Mouse (Mus musculus) kidney, adult 11 months (tissue): ENCODE data around the gene Gapdh.

Experiments
- DNase-seq: peaks from one replicate; pipeline ENCODE4 v3.0.0; 2022

The Gapdh gene

DNA sequence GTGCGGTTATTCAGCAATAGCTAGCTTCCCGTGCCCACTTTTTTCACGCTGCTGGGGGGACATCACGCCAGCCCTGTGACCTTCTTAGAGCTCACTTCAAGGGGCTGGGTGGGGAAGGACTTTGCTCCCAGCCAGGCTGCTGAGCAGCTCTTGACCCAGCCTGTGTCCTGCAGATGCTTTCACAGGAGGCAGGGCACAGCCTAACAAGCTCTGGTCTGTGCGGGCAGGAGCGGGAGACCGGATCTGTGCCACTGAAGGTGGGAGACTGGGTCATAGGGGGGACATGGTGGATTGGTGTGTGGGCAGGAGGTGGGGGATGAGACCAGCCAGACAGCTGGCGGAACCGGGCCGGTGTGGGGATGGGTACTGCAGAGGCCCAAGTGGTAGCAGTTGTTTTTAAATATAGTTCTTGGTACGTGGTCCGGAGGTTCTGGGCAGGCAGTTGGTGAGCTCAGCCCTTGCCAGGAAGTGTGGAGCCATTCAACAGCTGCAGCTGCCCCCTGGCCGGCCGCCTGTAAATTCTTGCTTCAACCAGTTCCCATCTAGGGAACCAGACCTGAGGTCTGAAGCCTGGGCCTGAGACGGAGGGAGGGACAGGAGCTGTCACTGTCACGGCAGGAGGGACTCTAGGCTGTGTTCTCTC lies 17.2 kb downstream of the Gapdh start:
- peak; percentile 77 for DNase-seq

DNA sequence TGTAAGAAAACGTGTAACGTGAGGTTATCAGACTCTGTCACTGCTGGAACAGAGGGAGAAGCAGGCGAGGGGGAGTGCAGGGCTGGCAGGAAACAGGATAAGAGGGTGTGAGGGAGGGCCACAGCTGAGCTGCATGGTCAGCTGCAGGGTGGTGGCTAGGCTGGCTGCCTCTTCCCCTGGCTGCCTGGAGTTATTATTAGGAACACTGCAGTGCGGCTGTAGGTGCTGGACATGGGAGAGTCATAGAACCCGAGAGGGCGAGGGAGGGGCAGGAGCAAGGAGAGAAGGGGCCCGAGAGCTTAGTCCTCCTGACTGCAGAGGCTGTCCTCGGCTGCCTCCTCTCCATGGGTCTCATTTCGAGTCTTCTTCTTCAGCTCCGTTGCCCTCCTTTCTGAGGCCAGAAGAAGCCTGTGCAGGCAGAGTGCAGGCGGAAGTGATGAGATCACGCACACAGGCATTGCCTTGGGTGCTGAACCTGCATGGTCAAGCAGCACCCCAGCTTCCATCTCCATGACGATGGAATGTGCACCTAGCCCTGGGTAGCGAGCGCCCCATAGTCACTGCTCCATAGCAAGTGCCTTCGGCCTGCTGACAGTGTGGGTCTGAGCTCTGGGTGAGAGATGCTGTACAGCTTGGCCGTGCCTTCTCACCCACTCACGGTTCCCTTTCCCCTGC lies 17.9 kb downstream of the Gapdh start:
- DNase-seq = peak; percentile 49

DNA sequence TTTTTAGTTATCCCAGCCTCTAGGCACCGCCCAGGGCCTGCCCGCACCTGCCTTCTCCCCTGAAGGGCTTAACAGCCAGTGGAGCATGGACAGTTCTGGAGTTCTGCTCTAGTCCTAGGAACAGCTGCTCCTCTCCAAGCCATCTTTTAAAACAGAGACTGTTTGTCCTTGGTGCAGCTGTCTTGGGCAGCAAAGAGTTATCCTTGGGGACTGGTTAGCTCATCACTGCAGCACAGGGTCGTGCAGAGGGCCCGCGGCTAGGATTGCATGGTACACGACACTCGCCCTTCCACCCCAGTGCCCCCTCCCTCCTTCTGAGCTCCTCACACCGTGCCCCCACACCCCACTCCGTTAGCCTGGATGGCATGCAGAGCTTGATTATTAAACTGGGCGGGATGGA lies 18.9 kb downstream of the Gapdh start:
- no peak for DNase-seq

DNA sequence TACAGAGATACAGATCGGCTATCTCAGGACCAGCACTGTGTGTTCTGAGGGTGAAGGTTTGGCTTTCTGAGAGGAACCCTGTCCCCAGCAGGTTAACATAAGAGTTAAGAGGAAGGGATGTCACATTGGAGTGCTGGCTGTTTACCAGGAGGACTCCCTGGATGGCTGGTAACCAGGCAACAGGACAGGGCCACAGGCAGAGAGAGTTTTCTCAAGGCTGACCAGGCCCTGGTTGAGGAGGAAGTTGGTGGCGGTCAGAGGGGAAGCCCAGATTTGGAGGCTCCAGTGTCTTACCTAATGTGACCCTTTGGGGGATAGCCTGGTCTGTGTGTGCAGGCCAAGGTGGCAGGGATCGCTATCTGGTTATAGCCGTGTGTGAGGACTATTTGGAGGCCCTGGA lies 19.5 kb downstream of the Gapdh start:
- DNase-seq = peak; percentile 39

DNA sequence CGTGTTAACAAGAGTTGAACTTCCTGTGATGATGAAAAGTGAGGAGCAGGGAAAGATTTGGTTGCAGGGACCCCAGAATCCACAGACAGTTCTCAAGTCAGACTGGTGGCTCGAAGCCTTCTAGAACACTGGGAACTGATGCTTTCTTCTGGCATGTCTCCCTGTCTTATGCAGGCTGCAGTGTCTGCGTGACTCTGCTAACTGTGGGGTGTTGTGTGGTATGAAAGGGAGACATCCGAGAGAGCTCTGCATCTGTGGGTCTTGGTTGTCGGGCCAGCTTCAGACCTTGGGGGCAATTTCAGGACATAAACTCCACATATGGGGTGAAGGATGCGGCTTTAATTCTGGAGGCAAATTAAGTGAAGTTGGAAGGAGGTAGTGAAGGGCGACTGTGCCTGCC lies 20.1 kb downstream of the Gapdh start:
- DNase-seq = no peak

DNA sequence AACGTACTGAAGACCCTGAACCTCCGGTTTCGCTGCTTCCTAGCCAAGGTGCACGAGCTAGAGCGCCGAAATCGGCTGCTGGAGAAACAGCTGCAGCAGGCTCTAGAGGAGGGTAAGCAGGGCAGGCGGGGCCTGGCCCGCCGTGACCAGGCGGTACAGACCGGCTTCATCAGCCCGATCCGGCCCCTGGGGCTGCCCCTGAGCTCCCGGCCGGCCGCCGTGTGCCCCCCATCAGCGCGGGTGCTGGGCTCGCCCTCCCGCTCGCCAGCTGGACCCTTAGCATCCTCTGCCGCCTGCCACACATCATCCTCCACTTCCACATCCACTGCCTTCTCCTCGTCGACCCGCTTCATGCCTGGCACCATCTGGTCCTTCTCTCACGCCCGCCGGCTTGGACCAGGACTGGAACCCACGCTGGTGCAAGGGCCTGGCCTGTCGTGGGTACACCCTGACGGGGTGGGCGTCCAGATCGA lies 20.8 kb downstream of the Gapdh start:
- no peak for DNase-seq

DNA sequence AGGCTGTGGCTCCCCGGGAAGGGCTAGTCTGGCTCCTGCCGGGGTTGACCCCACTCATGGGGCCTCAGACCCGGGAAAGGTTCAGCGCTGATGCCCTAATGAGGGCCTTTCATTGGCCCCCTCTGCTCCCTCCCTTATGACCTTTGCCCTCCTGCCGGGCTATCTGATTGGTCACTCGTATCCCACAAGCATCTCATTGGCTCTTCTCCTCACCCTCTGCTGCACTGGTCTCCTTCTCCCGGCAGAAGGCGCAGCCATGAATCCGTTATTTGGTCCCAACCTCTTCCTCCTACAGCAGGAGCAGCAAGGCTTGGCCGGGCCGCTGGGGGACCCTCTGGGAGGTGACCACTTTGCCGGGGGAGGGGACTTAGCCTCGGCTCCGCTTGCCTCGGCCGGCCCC lies 21.3 kb downstream of the Gapdh start, which contains the start of gene Iffo1:
Gene Iffo1 (plus strand): TSS at position 241 of the 400 bp plus-strand sequence.
- DNase-seq = peak; percentile 95

DNA sequence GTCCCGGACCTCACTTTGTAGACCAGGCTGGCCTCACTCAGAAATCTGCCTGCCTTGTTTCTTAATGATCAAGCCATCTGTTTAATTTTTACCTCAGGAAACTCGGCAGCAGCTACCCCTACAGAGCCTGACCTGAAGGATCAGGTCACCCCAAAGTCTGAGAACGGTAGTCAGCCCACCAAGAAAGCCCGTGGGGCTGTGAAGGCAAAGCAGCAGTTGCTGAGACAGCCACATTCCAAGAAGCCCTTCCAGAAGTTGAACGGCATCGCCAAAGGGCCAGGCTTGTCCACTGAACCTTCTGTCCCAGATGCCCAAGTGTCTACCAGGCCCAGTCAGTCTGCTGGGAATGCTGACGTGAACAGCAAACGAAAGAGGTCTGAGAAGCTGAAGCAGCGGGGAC lies 22.4 kb downstream of the Gapdh start:
- DNase-seq = peak; percentile 61

DNA sequence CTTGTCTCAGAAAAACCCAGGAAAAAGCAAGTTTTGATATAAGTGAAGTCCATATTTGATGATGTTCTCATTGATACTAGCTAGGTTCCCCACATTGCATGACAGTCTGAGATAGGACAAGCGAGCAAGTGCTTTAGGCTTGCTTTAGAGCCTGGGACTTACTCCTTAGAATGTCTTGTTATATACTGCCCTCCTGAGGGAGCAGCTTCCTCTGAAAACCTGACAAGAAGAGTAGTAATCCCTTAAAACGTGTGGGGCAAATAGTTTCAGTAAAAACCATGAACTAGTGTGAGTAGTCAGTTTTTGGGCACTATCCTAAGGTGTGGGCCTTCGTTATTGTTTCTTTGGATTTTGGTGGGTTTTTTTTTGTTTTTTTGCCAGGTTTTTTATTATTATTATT lies 23.1 kb downstream of the Gapdh start:
- no peak for DNase-seq

DNA sequence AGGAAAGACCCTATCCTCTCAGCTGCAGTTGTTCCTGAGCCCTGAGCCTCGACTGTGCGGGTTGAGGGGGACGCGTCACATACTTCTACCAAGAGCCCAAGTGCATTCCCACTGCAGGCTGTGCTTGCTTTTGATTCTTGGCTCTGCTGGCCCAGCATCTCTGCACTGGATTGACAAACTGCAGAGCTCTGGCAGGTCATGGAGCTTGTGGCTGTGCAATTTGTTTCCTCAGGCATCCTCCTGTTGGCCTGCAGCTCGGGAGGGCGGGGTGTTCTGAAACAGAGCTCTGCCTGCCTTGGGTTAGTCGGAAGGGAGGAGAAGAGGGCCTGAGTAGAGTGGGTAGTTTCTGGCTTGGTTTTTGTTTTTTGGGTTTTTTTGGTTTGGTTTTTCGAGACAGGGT lies 23.8 kb downstream of the Gapdh start:
- DNase-seq = no peak

DNA sequence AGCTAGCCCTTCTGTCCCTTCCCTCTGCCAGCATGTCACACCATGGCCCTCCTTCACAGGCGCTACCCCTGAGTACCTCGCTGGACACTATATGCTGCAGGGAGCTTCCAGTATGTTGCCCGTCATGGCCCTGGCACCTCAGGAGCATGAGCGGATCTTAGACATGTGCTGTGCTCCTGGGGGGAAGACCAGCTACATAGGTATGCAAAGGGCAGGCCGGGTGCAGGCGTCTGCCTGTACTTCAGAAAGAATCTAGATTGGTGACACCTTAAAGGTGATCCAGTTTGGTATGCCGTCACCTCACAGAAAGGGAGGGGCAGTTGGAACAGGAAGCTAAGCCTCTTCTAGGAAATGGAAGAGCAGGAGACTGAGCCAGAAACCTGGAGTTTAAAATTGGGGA lies 26.5 kb downstream of the Gapdh start:
- DNase-seq = no peak

DNA sequence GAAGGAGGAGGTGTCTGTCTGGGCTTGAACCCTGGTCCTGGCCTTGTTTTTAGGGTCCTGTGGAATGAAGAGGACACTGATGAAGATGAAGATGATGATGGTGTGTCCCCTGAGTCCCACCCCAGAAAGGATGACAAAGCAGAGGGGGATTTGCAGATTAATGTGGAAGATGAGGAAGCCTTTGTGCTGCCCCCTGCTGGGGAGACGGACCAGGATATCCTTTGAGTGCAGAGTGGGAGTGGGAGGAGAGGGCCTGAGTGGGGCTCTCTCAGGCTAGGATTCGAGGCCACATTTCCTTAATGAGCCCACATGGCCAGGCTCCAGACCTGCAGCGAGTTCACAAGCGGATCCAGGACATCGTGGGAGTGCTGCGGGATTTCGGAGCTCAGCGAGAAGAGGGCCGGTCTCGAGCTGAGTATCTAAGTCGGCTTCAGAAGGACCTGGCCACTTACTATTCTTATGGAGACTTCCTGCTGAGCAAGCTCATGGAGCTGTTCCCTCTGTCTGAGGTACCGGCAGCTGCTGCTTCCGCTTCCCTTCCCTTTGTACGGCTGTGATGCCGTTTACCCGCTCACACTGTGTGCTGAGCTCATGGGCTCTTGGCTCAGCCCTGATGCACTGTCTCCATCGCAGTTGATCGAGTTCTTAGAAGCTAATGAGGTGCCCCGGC lies 29.1 kb downstream of the Gapdh start:
- no peak for DNase-seq

DNA sequence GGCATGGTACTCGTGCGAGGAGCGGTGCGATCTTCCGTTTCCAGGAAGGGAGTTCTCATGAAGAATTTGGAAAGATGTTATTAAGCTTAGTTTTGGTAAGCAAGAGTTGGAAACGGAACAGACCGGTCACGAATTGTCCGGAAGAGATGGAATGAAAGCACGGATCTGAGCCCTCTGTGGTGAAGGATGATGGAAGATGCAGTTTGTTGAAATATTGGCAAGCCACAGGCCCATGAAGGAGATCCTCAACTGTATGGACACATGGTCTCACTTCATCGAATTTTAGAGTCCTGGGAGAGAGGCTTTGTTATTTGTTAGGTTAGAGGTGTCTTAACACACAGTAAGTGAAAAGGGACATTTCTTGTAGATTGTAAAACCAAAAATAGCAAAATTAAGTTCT lies 33.8 kb downstream of the Gapdh start:
- DNase-seq = no peak

DNA sequence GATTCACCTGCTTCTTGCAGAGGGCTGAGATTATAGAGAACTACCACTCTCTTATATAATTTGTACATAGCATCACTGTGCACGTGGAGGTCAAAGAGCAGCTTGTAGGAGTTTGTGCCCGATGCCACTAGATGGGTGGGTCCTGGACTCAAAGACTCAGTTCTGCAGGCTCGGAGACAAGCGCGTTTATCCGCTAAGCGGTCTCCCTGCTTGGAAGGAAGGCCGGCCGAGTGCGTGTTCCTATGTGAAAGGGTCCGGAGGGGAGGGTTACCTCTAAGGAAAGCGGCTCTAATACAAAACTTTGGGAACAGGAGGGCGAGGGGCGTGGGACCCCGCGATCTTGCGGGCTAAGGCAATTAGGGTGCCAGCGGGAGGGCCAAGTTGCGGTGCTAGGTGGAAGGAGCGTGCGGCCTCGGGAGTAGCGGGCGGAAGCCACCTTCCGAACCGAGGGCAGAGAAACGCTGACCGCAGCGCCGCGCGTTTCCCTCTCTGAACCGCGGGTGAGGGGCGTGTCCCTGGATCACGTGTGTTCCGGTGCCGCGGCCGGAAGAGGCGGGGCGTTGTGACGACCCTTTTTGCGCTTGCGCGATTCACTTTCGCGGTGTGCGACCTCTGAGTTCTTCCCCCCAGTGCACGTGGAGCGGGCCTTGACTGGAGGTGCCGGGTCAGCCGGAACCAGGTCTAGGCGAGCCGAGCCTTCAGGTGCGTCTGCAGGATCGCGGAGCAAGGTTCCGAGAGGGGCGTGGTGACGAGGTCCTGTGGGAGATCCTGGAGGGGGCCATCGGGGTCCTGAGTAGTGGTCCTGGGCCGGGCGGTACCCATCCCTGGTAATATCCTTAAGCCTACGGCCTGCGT lies 34.7 kb downstream of the Gapdh start, which contains the start of gene Nop2:
Gene Nop2 (plus strand): TSS at position 608 of the 855 bp plus-strand sequence.
- DNase-seq = peak; percentile 88

DNA sequence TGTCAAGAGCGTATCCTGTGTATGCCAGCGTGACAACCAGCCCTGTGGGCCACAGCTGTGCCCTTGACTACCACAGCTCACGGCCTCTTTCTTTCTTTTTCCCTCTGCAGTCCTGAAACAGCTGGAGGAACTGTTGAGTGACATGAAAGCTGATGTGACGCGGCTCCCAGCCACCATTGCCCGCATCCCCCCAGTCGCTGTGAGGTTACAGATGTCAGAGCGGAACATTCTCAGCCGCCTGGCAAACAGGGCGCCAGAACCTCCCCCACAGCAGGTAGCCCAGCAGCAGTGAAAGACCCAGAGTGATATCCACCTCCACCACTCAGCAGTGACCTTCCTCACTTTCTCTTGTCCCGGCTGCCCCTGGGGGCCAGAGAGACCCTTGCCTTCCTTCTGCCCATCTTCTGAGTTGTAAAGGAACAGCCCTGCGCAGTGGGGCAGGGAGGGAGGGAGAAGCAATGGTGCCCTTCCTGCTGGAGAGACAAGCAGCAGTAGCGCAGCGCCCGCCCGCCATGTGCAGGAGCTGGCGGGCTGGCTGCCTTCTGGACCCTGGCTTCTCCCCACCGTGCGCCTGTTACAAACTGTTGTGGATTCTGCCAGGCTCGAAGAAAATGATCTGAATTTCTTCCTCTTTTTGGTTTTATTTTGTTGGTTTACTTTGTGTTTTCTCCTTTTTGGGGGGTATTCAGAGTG lies 36.4 kb downstream of the Gapdh start:
- DNase-seq = no peak

DNA sequence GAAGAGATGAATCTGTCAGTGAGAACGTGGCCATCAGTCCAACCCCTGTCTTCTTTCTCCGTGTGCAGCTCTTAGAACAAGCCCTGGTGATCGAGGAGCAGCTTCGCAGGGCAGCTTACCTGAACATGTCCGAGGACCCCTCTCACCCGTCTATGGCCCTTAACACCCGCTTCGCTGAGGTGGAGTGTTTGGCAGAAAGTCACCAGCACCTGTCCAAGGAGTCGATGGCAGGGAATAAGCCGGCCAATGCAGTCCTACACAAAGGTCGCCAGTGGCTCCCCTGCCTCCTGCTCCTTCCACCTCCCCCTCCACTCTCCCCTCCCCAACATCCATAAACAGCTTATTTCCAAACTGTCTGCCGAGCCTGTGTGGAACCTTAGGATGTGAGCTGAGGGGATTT lies 37.5 kb downstream of the Gapdh start:
- no peak for DNase-seq

DNA sequence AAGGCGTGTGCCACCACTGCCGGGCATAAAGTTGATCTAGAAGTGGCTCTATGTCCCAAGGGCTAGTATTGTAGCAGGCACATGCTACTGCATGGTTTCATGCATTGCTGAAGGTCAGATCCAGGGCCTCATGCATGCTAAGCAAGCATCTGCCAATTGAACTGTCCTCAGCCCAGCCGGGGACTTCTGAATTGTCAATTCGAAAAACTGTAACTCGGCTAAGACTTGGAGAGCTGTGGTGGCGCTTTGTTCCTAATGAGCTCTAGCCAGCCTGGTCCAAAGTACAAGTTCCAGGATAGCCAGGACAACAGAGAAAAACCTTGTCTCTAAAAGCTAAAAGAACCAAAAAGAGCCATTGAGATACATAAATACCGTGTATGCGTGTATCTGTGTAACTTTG lies 46.9 kb downstream of the Gapdh start:
- peak; percentile 53 for DNase-seq

DNA sequence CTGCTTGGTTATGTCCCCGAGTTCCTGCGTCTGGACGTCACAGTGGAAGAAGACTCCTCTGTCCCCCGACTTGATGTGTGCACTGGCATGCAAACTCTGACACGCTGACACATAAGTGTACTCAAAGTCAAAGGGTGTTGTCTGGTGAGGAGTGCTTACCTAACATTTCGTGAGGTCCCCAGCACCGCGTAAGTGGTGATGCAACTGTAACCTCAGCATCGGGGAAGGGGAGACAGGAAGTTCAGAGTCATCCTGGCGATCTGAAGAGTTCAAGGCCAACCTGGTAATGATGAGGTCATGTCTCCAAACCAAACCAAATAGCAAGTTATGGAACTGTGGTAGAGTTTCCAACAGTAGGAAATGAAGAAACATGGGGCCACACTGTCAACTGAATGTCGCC lies 53.7 kb downstream of the Gapdh start:
- DNase-seq = no peak
